Mouse (Mus musculus): ENCODE measurements around the gene Ankmy1.
A peak's percentile ranks its signal among the peaks of the same experiment; 100 is the strongest.

Gene Ankmy1

GRCm38 (mm10) chr1:92874011-92874410, 28.7 kb downstream of the Ankmy1 start:
- DNase-seq (ENCODE audit: low read depth): no peak

- no peak for DNase-seq (ENCODE audit: low read depth)
Measured at GRCm38 (mm10) chr1:92872666-92873065, 30.0 kb downstream of the Ankmy1 start.

GRCm38 (mm10) chr1:92869985-92870384, 32.7 kb downstream of the Ankmy1 start:
- no peak for DNase-seq (ENCODE audit: low read depth)

GRCm38 (mm10) chr1:92866170-92866569, 36.5 kb downstream of the Ankmy1 start:
- DNase-seq (ENCODE audit: low read depth): no peak

GRCm38 (mm10) chr1:92863268-92863667, 39.4 kb downstream of the Ankmy1 start:
- DNase-seq (ENCODE audit: low read depth): no peak

GRCm38 (mm10) chr1:92861503-92861902, 41.2 kb downstream of the Ankmy1 start:
- DNase-seq (ENCODE audit: low read depth): no peak

GRCm38 (mm10) chr1:92852450-92852849, 50.3 kb downstream of the Ankmy1 start:
- DNase-seq (ENCODE audit: low read depth): no peak

- DNase-seq (ENCODE audit: low read depth): no peak
Measured at GRCm38 (mm10) chr1:92849938-92850574, 52.6 kb downstream of the Ankmy1 start.

GRCm38 (mm10) chr1:92849491-92849890, 53.2 kb downstream of the Ankmy1 start:
- no peak for DNase-seq (ENCODE audit: low read depth)

GRCm38 (mm10) chr1:92847873-92848839, 54.5 kb downstream of the Ankmy1 start:
- DNase-seq (ENCODE audit: low read depth): no peak

GRCm38 (mm10) chr1:92845889-92846288, 56.8 kb downstream of the Ankmy1 start:
- no peak for DNase-seq (ENCODE audit: low read depth)

- DNase-seq (ENCODE audit: low read depth): no peak
Measured at GRCm38 (mm10) chr1:92841427-92841826, 61.3 kb downstream of the Ankmy1 start.

- DNase-seq (ENCODE audit: low read depth): peak; percentile 71
Measured at GRCm38 (mm10) chr1:92840231-92840890, 62.3 kb downstream of the Ankmy1 start.

- DNase-seq (ENCODE audit: low read depth): no peak
Measured at GRCm38 (mm10) chr1:92839211-92839610, 63.5 kb downstream of the Ankmy1 start.

- peak; percentile 42 for DNase-seq (ENCODE audit: low read depth)
Measured at GRCm38 (mm10) chr1:92837931-92838833, 64.5 kb downstream of the Ankmy1 start.

GRCm38 (mm10) chr1:92833987-92834706, 68.6 kb downstream of the Ankmy1 start:
- peak; percentile 94 for DNase-seq (ENCODE audit: low read depth)

GRCm38 (mm10) chr1:92832011-92833010, 70.4 kb downstream of the Ankmy1 start:
- peak; percentile 86 for DNase-seq (ENCODE audit: low read depth)

GRCm38 (mm10) chr1:92831188-92832001, 71.3 kb downstream of the Ankmy1 start, which contains the start of gene Gpc1:
Gene Gpc1 (plus strand): TSS chr1:92831645.
- peak; percentile 91 for DNase-seq (ENCODE audit: low read depth)

Measured in NIH3T3 (cell line).